Mouse (Mus musculus): Measurements from ENCODE around the gene Mcmbp.
"Not testable (repeated sequence)": the region's sequence is repeated elsewhere in the genome, so short reads cannot be mapped to it uniquely, and the experiment has no call there.

Gene Mcmbp

DNA sequence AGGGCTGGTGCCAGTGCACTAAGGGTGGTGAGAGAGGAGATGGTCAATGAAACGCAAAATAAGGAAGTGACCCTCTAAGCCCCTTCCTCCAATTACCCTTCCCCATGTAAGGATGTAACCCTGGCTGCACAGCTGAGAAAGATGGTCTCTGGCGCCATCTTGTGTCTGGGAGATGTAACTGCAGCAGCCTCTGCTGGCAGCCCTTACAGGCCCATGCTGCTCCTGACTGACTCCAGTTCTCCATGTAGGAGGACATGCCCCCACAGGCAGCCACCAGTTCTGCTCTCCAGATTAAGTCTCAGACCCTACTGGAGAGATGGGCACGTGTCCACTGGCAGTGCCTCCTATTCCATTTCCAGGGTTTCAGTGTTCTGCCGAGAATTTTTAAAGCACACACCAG lies 34.6 kb downstream of the Mcmbp start:
- DNase-seq: peak; percentile 69 to 80

DNA sequence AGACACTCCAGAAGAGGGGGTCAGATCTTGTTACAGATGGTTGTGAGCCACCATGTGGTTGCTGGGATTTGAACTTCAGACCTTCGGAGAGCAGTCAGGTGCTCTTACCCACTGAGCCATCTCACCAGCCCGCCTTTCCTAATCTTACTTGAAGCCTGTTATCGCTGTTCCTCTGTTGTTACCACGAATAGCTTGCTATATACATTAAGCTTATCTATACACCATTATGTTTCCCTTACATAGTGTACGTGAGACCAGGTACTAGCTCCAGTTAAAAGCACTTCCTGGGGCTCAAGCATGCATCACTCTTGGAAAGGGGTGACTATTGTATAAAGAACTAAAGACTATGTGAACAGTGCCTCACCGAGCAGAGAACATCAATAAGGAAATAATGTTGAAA lies 40.3 kb downstream of the Mcmbp start:
- DNase-seq: not testable (repeated sequence)

DNA sequence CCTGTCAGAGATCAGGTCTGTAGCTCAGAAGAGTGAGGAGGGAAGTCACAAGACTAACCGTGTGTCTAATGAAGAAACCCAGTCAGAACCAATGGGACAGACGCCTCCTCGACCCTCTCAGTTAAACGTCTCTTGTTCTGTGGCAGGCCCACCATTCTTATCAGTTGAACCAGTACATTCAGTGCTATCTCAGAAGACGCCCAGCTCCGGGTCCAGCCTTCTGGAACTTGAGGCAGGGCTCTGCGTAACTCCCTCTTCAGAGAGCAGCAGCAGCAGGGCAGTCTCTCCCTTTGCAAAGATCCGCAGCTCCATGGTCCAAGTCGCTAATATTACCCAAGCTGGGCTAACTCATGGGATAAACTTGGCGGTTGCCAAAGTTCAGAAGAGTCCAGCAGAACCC lies 45.4 kb downstream of the Mcmbp start:
- no peak for DNase-seq

DNA sequence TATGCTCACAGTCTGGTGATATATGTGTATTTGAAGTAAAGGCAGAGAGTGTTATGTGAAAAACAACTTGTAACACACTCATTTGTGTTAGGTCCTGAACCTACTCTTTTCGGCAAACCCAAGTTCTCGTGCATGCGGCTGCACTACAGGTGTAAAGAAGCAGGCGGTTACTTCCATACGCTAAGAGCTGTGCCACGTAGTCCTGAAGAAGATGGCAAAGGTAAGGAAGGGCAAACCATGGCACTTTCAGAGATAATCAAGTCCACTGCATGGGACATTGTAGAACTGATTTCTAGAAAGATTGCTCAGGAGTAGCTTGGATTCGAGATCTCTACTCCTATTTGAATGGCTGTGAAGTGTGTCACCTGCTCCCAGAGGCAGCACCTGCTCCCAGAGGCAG lies 48.1 kb downstream of the Mcmbp start:
- no peak for DNase-seq

DNA sequence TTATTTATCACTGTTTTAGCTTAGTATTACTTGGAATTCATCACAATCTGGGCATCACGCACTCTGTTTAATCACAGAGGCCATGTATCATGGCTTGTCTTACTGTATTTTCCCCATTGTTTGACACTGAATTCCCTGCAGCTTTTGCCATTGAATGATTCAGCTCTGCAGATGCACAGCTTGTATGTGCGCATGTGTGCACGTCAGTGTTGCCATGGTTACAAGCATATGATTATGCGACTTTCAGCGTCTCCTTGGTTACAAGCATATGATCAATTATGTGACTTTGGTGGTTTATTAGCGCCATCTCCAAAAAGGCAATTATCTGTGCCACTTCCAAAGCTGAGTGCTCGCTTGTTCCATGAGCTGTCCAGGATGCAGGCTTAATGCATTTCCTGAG lies 49.5 kb downstream of the Mcmbp start:
- peak; percentile 24 to 52 for DNase-seq

DNA sequence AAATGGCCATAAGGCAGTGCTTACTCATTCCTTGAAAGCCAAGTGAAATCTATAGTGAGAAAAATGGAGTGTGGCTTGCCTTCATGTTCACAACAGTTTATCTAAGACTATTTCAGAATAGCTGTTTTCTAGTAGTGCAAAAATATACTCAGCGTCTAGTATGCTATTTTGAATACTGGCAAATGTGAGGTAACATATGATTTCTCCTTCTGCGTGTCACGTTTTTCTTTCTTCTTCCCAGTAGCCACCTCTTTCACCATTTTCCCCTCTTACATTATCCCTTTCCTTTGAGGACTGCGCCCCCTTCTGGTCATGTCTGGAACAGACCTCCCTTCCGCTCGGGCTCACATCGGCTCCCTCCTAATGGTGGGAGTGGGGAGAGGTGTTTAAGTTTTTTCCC lies 50.2 kb downstream of the Mcmbp start:
- peak; percentile 92 to 94 for DNase-seq

DNA sequence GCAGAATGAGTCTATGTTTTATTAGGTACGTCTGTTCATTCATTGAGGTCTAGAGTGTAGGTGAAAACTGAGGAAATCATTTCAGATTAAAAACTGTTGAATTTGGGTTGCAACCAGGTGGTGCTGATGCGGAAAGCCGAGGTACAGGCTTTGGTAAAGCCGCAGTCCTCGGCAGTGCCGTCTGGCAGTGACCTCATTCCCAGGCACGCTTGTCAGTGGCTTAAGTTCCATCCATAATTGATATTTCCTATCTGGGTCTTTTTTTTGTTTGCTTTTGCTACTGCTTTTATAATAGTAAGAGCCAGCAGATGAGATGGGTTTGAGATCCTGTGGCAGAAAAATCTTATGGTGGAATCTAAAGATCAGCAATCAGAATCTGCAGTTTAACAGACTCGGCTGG lies 50.9 kb downstream of the Mcmbp start:
- peak; percentile 32 to 37 for DNase-seq

DNA sequence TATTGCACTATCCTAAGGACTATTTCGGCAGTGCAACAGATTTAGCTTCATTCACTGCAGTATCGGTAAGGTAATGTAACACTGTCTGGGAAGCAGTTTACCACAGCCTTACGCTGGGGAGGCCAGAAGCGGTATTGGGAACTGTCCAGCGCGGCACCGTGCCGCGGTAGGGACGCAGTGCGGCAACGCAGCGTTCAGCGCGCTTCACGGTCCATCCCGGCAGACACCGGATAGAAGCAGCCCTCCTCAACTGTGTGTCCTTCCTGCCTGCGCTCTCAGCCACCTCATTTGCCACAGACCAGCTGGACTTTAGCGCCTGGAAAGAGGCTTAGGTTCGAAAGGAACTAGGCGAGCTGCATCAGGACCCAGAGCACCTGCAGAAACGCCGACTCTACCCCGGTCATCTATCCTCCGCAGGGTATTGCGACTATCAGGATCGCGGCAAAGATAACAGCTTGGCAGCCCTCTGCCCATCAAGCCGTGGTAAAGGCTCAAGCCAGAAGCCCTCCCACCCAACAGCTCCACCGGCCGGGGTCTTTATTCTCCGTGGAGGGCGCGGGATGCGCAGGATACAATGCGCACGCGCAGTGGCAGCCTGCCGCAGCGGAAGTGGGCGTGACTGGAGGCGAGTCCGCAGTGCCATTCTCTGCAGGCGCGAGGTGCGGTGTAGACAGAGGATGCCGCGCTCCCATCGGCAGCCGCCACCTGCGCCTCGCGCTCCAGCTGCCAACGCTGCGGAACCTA lies 52.3 kb downstream of the Mcmbp start:
- DNase-seq: peak; percentile 90

DNA sequence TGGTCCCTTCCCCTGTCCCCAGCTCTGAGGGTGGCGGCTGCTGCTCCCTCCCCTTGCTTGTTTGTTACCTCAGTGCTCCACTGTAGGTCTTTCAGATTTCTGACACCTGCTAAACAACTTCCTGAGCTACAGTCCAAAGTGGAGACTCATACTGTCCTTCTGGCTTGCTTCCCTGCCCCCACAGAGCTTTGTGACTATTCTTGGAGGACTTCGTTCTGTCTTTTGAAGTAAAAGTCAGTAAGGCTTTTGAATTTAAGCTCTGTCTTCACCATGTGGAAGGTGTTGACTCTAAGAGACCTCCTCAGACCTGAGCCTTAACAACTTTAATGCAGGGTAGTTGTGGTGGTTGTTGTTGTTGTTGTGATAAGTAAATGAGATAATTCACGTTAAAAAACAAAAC lies 61.7 kb downstream of the Mcmbp start:
- no peak for DNase-seq

DNA sequence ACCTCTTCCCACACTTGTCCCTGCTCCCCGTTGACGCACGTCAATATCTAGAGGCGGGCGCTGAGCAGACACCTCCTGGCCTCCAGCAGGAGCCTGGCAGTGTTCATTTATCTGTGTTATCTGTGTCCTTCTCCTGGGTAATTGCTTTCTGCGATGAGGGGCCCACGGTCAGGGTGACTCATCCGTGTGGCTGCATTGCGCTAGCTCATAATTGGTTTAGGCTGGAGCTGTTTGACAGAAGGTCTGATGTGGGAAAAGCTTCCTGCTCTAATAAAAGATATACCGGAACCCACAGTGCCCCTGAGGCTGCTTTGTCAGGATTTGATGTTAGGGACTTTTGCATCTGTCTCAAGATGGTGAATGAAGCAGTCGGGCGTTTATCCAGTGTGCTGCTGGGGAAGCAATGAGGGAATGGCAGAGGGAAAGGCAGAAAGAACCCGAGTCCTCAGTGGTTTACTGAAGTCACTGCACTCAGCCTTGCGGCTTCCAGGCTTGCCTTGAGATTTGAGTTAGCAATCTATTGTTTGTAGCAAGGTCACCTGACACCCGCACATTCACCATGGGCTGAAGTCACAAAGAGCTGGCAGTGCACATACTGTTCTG lies 67.8 kb downstream of the Mcmbp start:
- peak; percentile 57 to 70 for DNase-seq

DNA sequence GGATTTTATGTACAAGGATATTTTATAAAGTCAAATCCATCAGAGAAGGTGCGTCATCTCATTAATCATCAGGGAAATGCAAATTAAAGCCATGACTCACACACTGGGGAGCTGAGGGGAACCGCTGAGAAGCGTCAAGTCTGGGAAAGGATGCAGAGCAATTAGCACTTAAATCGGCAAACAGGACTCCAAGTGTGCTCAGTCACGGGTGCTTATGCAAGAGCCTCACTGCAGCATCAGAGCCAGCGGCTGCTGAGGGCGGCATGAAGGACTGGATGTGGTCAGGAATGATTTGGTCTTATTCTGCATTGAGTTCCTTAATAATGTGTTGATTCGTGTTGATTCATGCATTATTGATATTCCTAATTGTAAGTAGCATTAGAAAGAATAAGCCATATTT lies 68.3 kb downstream of the Mcmbp start:
- peak; percentile 71 to 75 for DNase-seq

DNA sequence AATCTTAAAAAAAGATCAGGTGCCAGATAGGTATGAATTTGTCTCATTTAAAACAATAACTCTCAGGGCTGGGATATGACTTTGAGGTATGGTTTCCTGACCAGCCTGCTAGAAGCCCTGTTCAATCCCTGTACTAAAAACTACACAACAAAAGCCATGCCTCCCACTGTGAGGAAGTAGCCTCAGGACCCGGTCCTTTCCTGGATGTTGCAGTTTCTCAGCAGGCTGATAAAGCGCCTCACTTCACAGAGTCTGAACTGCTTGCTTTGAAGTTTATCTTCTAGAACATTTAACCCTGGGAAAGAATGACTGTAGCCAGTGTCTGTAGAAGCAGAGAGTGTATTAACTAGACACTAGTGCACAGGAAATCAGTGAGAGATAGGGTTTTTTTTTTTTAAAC lies 71.5 kb downstream of the Mcmbp start:
- no peak for DNase-seq

DNA sequence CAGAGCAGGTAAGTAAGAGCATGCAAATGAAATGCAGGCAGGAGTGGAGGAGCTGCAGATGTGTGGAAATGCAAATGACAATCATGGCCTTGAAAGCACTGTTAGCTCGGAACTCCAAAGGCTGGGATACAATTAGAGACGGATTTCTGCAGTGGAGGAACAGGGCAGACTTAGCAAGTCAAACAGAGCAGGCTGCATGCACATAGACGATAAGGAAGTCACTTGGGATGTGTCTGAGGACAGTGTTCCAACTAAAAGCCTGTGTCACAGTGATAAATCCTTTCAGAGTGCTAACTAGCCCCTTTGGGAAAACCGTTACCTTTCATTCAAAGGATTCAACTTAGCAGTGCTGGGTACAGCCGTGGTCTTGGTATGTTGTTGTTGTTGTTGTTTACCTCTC lies 72.5 kb downstream of the Mcmbp start:
- no peak for DNase-seq

DNA sequence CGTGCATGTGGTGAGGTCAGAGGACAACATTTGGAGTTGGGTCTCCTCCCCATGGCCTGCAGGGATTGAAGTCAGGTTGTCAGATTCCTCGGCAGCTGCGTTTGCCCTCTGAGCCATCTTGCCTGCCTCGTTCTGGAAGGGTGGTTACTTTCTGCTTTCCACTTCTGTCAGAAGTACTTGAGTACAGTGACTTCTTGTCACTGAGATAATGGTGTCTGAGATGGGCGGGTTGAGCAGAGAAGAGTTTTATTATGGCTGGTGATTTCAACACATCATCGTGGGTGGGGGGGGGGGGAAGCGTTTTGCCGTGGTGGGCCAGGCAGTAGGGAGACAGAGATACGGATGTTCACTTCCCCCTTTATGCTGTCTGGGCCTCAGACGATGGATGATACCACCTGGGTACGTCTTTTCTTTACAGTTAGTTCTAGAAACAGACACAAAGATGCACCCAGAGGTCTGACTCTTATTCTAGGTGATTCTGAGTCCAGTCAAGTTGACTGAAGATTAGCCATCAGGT lies 75.4 kb downstream of the Mcmbp start:
- DNase-seq: no peak

DNA sequence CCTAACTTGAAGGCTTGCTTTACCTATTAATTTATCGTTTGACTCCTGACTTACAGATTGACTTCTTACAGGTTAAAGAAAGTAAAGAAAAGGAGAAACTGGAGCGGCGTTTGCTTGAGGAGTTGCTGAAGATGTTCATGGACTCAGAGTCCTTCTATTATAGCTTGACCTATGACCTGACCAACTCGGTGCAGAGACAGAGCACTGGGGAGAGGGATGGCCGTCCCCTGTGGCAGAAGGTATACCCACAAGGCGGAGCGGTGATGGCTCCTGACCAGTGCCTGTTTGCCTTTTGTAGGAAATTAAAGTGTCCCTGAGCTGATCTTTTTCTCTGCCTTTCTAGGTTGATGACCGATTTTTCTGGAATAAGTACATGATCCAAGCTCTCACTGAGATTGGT lies 76.4 kb downstream of the Mcmbp start:
- no peak for DNase-seq

DNA sequence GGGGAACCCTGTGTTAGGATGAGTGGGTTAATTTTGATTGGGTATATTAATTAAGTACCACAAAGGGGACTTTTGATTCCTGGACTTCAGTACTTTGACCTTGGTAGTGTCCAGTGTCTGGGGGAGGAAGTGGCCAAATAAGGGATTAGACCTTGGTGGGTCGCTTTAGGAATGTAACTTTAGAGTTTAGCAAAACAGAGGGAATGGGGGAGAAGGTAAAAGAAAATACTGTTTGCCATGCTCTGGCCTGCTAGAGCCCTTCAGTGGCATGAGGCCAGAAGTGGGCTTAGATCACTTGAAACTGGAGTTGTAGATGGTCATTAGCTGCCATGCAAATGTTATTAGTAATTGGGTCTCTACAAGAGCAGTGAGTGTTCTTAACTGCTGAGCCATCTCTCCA lies 83.3 kb downstream of the Mcmbp start:
- no peak for DNase-seq
